Mouse (Mus musculus) ES-E14 (cell line): ENCODE measurements at regions not wholly inside any gene's neighbourhood (a gene's known extent, or its start where the extent isn't known, plus 50 kb on each side); places are given as distances from the start of the nearest gene placed in this dataset.

ENCODE experiments used
- CHD2 ChIP-seq: IDR thresholded peaks from 2 replicates; pipeline ENCODE4 v1.6.1; 2014; ENCODE audit warnings: mild to moderate bottlenecking, low read depth, low read length, inconsistent platforms
- MAFK ChIP-seq: IDR thresholded peaks from 2 replicates; pipeline ENCODE4 v1.6.1; 2014; ENCODE audit warnings: mild to moderate bottlenecking, low read depth, low read length, inconsistent platforms; ENCODE audit not compliant: insufficient read depth
- ZC3H11A ChIP-seq: IDR thresholded peaks from 2 replicates; pipeline ENCODE4 v1.6.1; 2012; ENCODE audit warnings: low read depth, mild to moderate bottlenecking, inconsistent platforms, low read length, borderline replicate concordance
- ZNF384 ChIP-seq: IDR thresholded peaks from 2 replicates; pipeline ENCODE4 v1.6.1; 2012; ENCODE audit warnings: low read depth, low read length, inconsistent platforms

GRCm38 (mm10) chr2:173453569-173454405 is 68.6 kb upstream of the 1700021F07Rik start:
- TF ChIP-seq CHD2 (no peak), MAFK (no peak), ZNF384 (no peak), ZC3H11A (peak; percentile 87; the same call in 1 of the 2 replicates)
